Mouse (Mus musculus) limb, embryonic 10.5 days (tissue): ENCODE data around the gene Mre11a. TPM values are rescaled to one million over a fixed set of nuclear protein-coding genes. Genes with fewer than 3 reads are reported as not detected.
"Not testable (repeated sequence)": the region's sequence is repeated elsewhere in the genome, so short reads cannot be mapped to it uniquely, and the experiment has no call there.

Experiments
- DNase-seq: peaks from one replicate; pipeline ENCODE4 v3.0.0-alpha.2; 2017; ENCODE audit warnings: low spot score
- H3K27ac ChIP-seq: fragments of 300-500 bp; sonication (generic); 2 replicates; pipeline ENCODE4 v1.5.1; 2016; ENCODE audit warnings: mild to moderate bottlenecking
- H3K27me3 ChIP-seq: fragments of 300-500 bp; sonication (generic); 2 replicates; pipeline ENCODE4 v1.6.1; 2016; ENCODE audit warnings: low read depth, mild to moderate bottlenecking; ENCODE audit not compliant: poor library complexity, severe bottlenecking
- H3K36me3 ChIP-seq: fragments of 300-500 bp; sonication (generic); 2 replicates; pipeline ENCODE4 v1.6.1; 2016; ENCODE audit warnings: mild to moderate bottlenecking, moderate library complexity
- H3K4me1 ChIP-seq: fragments of 300-500 bp; sonication (generic); 2 replicates; pipeline ENCODE4 v1.6.1; 2016
- H3K4me3 ChIP-seq: fragments of 300-500 bp; sonication (generic); 2 replicates; pipeline ENCODE4 v1.5.1; 2016; ENCODE audit warnings: mild to moderate bottlenecking, moderate library complexity
- H3K9me3 ChIP-seq: fragments of 300-500 bp; sonication (generic); replicated peaks from 2 replicates; pipeline ENCODE4 v1.6.1; 2016; ENCODE audit warnings: mild to moderate bottlenecking
- WGBS: fragments of 180-500 bp; shearing (Covaris S2); methylation state at CpG from one replicate; pipeline ENCODE4 v1.1.7; 2016; 5-methylcytosine and 5-hydroxymethylcytosine counted together
- polyA plus RNA-seq: library from polyadenylated mRNA; unstranded; fragments of >200 nt; fragmentation: Nextera tagmentation; extraction: Ambion mirVana; gene quantifications from 2 replicates; pipeline ENCODE4 v1.2.1, GENCODE M21; 2016

Gene Mre11a
- polyA plus RNA-seq, 1 experiment from 2014 or later = 42.9 TPM

DNA sequence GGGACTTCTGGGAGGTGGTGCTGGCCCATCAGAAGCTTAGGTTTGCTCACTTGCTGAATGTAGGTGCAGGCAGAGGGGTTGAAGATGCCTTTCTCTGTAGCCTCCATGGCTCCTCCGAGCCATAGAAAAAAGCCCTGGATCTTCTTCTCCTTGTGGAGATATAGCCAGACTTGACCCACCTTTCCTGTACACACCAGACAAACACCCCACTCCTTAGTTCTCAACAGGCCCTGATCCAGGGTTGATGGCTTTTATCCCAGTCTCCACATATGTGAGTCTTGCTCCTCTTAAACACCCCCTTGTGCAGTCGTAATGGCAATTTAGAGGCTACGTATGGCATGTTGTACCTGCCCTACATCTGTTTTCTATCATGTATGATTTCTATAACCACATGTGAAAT lies 78.7 kb downstream of the Mre11a start:
- H3K27me3 ChIP-seq = peaks cover 48% of the 10 kb centered on the region

DNA sequence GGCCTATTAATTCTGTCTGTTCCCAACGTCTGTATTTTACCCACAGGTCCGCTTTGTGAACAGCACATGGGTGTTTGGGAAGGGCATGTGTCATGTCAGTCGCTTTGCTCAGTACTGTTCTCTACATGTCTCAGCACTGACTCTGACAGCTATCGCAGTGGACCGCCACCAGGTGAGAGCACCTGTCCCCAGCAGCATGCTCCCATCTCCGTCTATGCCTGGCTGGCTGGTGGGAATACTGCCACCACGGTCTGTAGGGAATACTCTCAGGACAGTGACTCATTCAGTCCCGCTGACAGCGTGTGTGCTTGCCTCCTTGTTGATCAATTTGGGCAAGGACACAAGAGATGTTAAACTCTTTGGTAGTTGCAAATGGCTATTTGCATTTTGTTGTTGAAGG lies 80.3 kb downstream of the Mre11a start:
- no peak for DNase-seq
- Histone ChIP-seq H3K4me1 (peaks cover 8% of the 10 kb centered on the region), H3K27me3 (peaks cover 32% of the 10 kb centered on the region)

More for the DNA sequence above, 78.7 kb downstream of the Mre11a start:
- no peaks in the 10 kb centered on the region for H3K9me3 ChIP-seq
- no peak for DNase-seq
- peaks cover 10% of the 10 kb centered on the region for H3K4me1 ChIP-seq
- H3K36me3 ChIP-seq = no peaks in the 10 kb centered on the region
- no peak overlapping the region for H3K4me3 ChIP-seq
- 84% methylated on average over 3 of the region's 3 CpGs for WGBS
- no peak overlapping the region for H3K27ac ChIP-seq

GRCm38 (mm10) chr9:14866957-14867356 lies 82.5 kb downstream of the Mre11a start:
- WGBS = 45% methylated on average over 7 of the region's 7 CpGs
- no peak for DNase-seq

More for the DNA sequence above, 80.3 kb downstream of the Mre11a start:
- Histone ChIP-seq H3K36me3 (no peaks in the 10 kb centered on the region), H3K27ac (no peak overlapping the region), H3K9me3 (no peaks in the 10 kb centered on the region), H3K4me3 (no peak overlapping the region)
- WGBS = 86% methylated on average over 9 of the region's 9 CpGs

DNA sequence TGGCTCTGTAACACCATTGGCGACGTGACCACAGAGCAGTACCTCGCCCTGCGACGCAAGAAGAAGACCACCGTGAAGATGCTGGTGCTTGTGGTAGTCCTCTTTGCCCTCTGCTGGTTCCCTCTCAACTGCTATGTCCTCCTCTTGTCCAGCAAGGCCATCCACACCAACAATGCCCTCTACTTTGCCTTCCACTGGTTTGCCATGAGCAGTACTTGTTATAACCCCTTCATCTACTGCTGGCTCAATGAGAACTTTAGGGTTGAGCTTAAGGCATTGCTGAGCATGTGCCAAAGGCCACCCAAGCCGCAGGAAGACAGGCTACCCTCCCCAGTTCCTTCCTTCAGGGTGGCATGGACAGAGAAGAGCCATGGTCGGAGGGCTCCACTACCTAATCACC lies 83.9 kb downstream of the Mre11a start:
- DNase-seq = no peak
- no peak overlapping the region for H3K4me3 ChIP-seq
- H3K4me1 ChIP-seq = peaks cover 13% of the 10 kb centered on the region
- H3K27me3 ChIP-seq = no peaks in the 10 kb centered on the region
- 93% methylated on average over 8 of the region's 8 CpGs for WGBS
- H3K27ac ChIP-seq = no peak overlapping the region
- H3K36me3 ChIP-seq = no peaks in the 10 kb centered on the region
- H3K9me3 ChIP-seq = no peaks in the 10 kb centered on the region

More at GRCm38 (mm10) chr9:14866957-14867356, 82.5 kb downstream of the Mre11a start:
- Histone ChIP-seq H3K4me1 (peaks cover 1% of the 10 kb centered on the region), H3K36me3 (no peaks in the 10 kb centered on the region), H3K9me3 (no peaks in the 10 kb centered on the region), H3K27ac (no peak overlapping the region), H3K4me3 (no peak overlapping the region), H3K27me3 (peaks cover 10% of the 10 kb centered on the region)

DNA sequence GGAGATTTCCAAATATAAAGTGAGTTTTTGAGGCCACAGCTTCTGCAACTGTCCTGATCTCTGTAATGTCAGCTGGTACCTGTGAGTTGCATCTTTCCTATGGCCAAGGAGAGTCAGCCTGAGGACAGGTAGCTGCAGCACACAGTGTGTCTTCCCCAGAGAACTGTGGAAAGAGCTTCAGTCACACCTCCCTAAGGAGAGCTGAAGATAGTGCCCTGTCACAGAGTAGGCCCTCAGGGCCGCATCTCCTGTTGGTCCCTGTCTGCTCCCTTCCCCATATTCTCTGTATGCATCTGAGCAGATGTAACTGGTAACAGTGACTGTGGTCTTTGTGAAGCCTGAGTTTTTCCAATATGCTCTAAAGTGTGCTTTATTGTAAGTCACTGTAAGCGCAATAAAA lies 85.9 kb downstream of the Mre11a start:
- H3K36me3 ChIP-seq = no peaks in the 10 kb centered on the region
- no peak overlapping the region for H3K27ac ChIP-seq
- no peak overlapping the region for H3K4me3 ChIP-seq
- DNase-seq = no peak
- peaks cover 13% of the 10 kb centered on the region for H3K4me1 ChIP-seq
- no peaks in the 10 kb centered on the region for H3K27me3 ChIP-seq
- H3K9me3 ChIP-seq = no peaks in the 10 kb centered on the region
- WGBS = 86% methylated on average over 2 of the region's 2 CpGs

GRCm38 (mm10) chr9:14870802-14871201 lies 86.3 kb downstream of the Mre11a start:
- Histone ChIP-seq H3K4me1 (peaks cover 13% of the 10 kb centered on the region), H3K9me3 (no peaks in the 10 kb centered on the region), H3K27ac (no peak overlapping the region), H3K4me3 (no peak overlapping the region), H3K36me3 (no peaks in the 10 kb centered on the region), H3K27me3 (no peaks in the 10 kb centered on the region)
- WGBS = 93% methylated on average over 10 of the region's 10 CpGs
- no peak for DNase-seq

GRCm38 (mm10) chr9:14871536-14871935 lies 87.1 kb downstream of the Mre11a start:
- H3K27me3 ChIP-seq = no peaks in the 10 kb centered on the region
- no peaks in the 10 kb centered on the region for H3K9me3 ChIP-seq
- H3K4me3 ChIP-seq = no peak overlapping the region
- no peak overlapping the region for H3K27ac ChIP-seq
- H3K4me1 ChIP-seq = peaks cover 19% of the 10 kb centered on the region
- no peak for DNase-seq
- H3K36me3 ChIP-seq = no peaks in the 10 kb centered on the region
- WGBS = 92% methylated on average over 3 of the region's 3 CpGs

GRCm38 (mm10) chr9:14872181-14872930 lies 87.9 kb downstream of the Mre11a start:
- no peak overlapping the region for H3K4me3 ChIP-seq
- 56% methylated on average over 17 of the region's 17 CpGs for WGBS
- DNase-seq = no peak
- H3K27me3 ChIP-seq = no peaks in the 10 kb centered on the region
- H3K36me3 ChIP-seq = no peaks in the 10 kb centered on the region
- H3K27ac ChIP-seq = peak overlapping the region; percentile 53; the same call in 1 of the 2 replicates
- peaks cover 20% of the 10 kb centered on the region for H3K4me1 ChIP-seq
- H3K9me3 ChIP-seq = no peaks in the 10 kb centered on the region

- no peak overlapping the region for H3K4me3 ChIP-seq
- H3K4me1 ChIP-seq = peaks cover 20% of the 10 kb centered on the region
- WGBS = 87% methylated on average over 5 of the region's 5 CpGs
- H3K9me3 ChIP-seq = no peaks in the 10 kb centered on the region
- no peaks in the 10 kb centered on the region for H3K27me3 ChIP-seq
- no peaks in the 10 kb centered on the region for H3K36me3 ChIP-seq
- no peak for DNase-seq
- no peak overlapping the region for H3K27ac ChIP-seq
These were observed 91.5 kb downstream of the Mre11a start for GRCm38 (mm10) chr9:14875743-14876507.

DNA sequence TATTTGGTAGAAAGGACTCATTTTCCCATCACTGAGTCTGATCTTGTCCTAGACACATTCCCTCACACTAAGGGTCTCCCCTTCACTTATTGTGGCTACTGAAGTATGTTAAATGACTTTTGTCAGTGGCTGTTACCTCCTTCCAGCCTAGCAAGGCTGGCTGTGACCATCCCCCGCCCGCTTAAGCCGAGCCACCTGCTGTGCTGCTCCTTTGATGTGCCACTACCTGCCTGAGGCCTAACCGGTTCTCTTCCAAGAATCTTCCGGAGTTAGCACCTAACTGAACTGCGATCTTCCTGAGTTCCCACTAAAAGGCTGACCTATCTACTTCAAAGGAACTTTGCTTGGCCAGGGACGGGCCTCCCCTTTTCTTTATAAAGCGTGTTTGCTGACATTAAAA lies 92.1 kb downstream of the Mre11a start:
- H3K36me3 ChIP-seq, H3K9me3 ChIP-seq, H3K27ac ChIP-seq, H3K4me3 ChIP-seq, H3K27me3 ChIP-seq: not testable (repeated sequence)
- peak; percentile 36 for DNase-seq
- 16% methylated on average over 8 of the region's 8 CpGs for whole genome bisulfite sequencing
- peaks cover 20% of the 10 kb centered on the region for H3K4me1 ChIP-seq

- no peaks in the 10 kb centered on the region for H3K9me3 ChIP-seq
- H3K4me1 ChIP-seq = no peaks in the 10 kb centered on the region
- H3K4me3 ChIP-seq = no peak overlapping the region
- WGBS = 77% methylated on average over 4 of the region's 4 CpGs
- H3K27me3 ChIP-seq = no peaks in the 10 kb centered on the region
- no peak overlapping the region for H3K27ac ChIP-seq
- no peak for DNase-seq
- H3K36me3 ChIP-seq = no peaks in the 10 kb centered on the region
These were observed 100.2 kb downstream of the Mre11a start for GRCm38 (mm10) chr9:14884641-14885040.

DNA sequence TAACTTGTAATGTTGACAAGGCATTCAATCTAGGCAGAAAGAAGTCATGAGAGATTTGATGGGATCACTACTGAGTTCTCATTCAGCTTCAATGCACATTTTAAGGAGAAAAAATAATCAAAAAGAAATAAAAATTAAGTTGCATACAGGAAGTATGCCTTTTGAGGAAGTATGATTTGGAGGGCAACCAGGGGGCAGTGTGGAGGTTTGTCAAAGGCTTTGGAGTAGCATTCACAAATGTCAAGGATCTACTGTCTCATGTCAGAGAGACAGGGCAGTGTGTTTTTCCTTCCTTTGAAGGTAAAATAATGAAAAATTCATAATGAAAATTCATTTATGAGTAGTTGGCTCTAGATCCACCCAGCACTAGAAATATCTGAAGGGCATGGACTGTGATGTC lies 100.7 kb downstream of the Mre11a start:
- DNase-seq = no peak
- no peak overlapping the region for H3K4me3 ChIP-seq
- H3K27ac ChIP-seq = no peak overlapping the region
- H3K36me3 ChIP-seq = no peaks in the 10 kb centered on the region
- H3K4me1 ChIP-seq = no peaks in the 10 kb centered on the region
- no peaks in the 10 kb centered on the region for H3K9me3 ChIP-seq
- no peaks in the 10 kb centered on the region for H3K27me3 ChIP-seq

- WGBS = 82% methylated on average over 1 of the region's 1 CpGs
- H3K27ac ChIP-seq = no peak overlapping the region
These were observed 101.5 kb downstream of the Mre11a start for GRCm38 (mm10) chr9:14885954-14886353.

More at GRCm38 (mm10) chr9:14885954-14886353, 101.5 kb downstream of the Mre11a start:
- no peaks in the 10 kb centered on the region for H3K4me1 ChIP-seq
- no peak overlapping the region for H3K4me3 ChIP-seq
- H3K9me3 ChIP-seq = no peaks in the 10 kb centered on the region
- no peaks in the 10 kb centered on the region for H3K36me3 ChIP-seq
- no peak for DNase-seq
- H3K27me3 ChIP-seq = no peaks in the 10 kb centered on the region
